Mouse (Mus musculus) stomach, embryonic 16.5 days (tissue): ENCODE data around the gene Scap. TPM values are rescaled to one million over a fixed set of nuclear protein-coding genes. Genes with fewer than 3 reads are reported as not detected.
A peak's percentile ranks its signal among the peaks of the same experiment; 100 is the strongest.

Source experiments
- ATAC-seq: fragments of 200-750 bp; cut with Nextera tagmentation; 2 replicates; pipeline ENCODE4 v1.8.0; 2017; ENCODE audit warnings: moderate number of reproducible peaks, moderate TSS enrichment; ENCODE audit not compliant: insufficient read depth, low FRiP score
- H3K27ac ChIP-seq: fragments of 300-500 bp; sonication (generic); 2 replicates; pipeline ENCODE4 v1.5.1; 2014; ENCODE audit warnings: low read length
- H3K27me3 ChIP-seq: fragments of 300-500 bp; sonication (generic); 2 replicates; pipeline ENCODE4 v1.6.1; 2014; ENCODE audit warnings: low read length, control low read depth, mixed read lengths; ENCODE audit not compliant: control insufficient read depth, insufficient read depth
- H3K36me3 ChIP-seq: fragments of 300-500 bp; sonication (generic); 2 replicates; pipeline ENCODE4 v1.6.1; 2014; ENCODE audit warnings: low read length; ENCODE audit not compliant: control insufficient read depth, insufficient read depth
- H3K4me1 ChIP-seq: fragments of 300-500 bp; sonication (generic); 2 replicates; pipeline ENCODE4 v1.6.1; 2014; ENCODE audit warnings: low read length, control low read depth, mixed read lengths; ENCODE audit not compliant: control insufficient read depth, insufficient read depth
- H3K4me2 ChIP-seq: fragments of 300-500 bp; sonication (generic); 2 replicates; pipeline ENCODE4 v1.6.1; 2014; ENCODE audit warnings: low read depth, low read length, mixed read lengths
- H3K4me3 ChIP-seq: fragments of 300-500 bp; sonication (generic); replicated peaks from 2 replicates; pipeline ENCODE4 v1.5.1; 2014; ENCODE audit warnings: mild to moderate bottlenecking, low read length
- H3K9ac ChIP-seq: fragments of 300-500 bp; sonication (generic); 2 replicates; pipeline ENCODE4 v1.6.1; 2014; ENCODE audit warnings: low read length
- H3K9me3 ChIP-seq: fragments of 300-500 bp; sonication (generic); replicated peaks from 2 replicates; pipeline ENCODE4 v1.6.1; 2016; ENCODE audit warnings: low read length, control low read depth; ENCODE audit not compliant: control insufficient read depth
- WGBS: fragments of 180-500 bp; shearing (Covaris S2); extraction: QIAGEN DNeasy Blood & Tissue Kit; methylation state at CpG from one replicate; pipeline ENCODE4 v1.1.7; 2014; 5-methylcytosine and 5-hydroxymethylcytosine counted together
- polyA plus RNA-seq: library from polyadenylated mRNA; unstranded; fragments of >200 nt; fragmentation: Nextera tagmentation; extraction: Ambion mirVana; gene quantifications from 2 replicates; pipeline ENCODE4 v1.2.1, GENCODE M21; 2015

Gene Scap
- polyA plus RNA-seq, 1 experiment from 2014 or later: 36.1 TPM

DNA sequence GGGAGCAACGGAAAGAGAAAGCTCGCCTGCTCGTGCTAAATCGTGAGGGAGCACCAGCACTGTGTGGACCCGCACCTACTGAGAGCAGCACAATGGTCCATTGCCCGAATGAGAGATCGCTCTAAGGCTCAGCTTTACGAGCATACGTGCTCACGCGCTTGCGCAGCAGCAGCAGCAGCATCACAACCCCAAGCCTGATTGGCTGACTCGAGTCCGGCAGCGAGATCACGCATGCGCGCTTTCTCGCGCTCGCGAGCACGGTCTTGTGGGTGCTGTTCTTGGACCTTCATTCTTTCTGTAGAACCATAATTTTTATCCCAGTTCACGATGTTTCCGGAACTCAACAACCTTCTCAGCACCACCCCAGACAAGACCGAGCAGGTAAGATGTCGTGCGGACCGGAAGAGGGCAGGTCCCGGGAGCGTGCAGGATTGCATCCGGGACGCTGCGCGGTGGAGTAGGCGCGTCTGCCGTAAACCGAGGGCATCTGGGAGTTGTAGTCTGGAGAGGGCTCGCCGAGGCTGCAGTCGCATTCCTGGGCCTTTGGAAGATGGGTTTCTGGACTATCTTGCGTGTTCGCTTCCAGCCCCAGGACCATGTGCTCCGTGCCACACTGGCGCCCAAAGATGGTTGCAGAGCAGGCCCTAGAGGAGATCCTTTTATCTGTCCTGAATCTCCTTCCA lies 28.0 kb upstream of the Scap start, which contains the start of gene Elp6:
Elp6 (plus strand) TSS at position 205 of the 683 bp plus-strand sequence.
- ATAC-seq: peak; percentile 98
- Histone ChIP-seq H3K9ac (peak within 1 kb of the TSS; percentile 85), H3K36me3 (no peaks in the 10 kb centered on the region), H3K27me3 (no peaks in the 10 kb centered on the region), H3K4me2 (peak within 1 kb of the TSS; percentile 71), H3K9me3 (0 out of 2 replicates have a peak, but pooled peaks cover 5% of the 10 kb centered on the region), H3K4me1 (peaks cover 9% of the 10 kb centered on the region; the same call in 1 of the 2 replicates), H3K4me3 (peak within 1 kb of the TSS; percentile 66), H3K27ac (peak within 1 kb of the TSS; percentile 82)
- WGBS: under 1% methylated on average over 46 of the region's 46 CpGs

DNA sequence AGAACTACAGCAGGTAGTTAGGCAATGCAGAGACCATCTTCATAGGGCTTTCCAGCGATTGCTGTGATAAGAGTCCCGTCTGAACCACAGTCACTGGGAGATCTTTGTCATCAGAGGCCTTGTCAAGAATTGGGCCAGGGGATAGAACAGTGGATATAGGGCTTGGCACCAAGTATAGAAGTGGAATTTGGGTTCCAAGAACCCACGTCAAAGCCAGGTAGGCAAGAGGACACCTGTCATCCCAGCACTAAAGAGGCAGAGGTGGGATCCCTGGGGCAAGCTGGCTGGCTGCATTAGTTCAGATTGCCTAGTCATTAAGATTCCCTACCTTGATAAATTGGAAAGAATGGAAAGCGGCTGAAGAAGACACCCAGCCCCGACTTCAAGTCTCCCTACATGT lies 26.7 kb upstream of the Scap start:
- no peak for ATAC-seq
- Histone ChIP-seq H3K9ac (no peak overlapping the region), H3K27me3 (no peaks in the 10 kb centered on the region), H3K9me3 (0 out of 2 replicates have a peak, but pooled peaks cover 5% of the 10 kb centered on the region), H3K36me3 (0 out of 2 replicates have a peak, but pooled peaks cover 2% of the 10 kb centered on the region), H3K4me1 (peaks cover 9% of the 10 kb centered on the region; the same call in 1 of the 2 replicates), H3K4me2 (peak overlapping the region; percentile 71; the same call in 1 of the 2 replicates), H3K27ac (no peak overlapping the region), H3K4me3 (no peak overlapping the region)
- WGBS: 90% methylated on average over 5 of the region's 5 CpGs

DNA sequence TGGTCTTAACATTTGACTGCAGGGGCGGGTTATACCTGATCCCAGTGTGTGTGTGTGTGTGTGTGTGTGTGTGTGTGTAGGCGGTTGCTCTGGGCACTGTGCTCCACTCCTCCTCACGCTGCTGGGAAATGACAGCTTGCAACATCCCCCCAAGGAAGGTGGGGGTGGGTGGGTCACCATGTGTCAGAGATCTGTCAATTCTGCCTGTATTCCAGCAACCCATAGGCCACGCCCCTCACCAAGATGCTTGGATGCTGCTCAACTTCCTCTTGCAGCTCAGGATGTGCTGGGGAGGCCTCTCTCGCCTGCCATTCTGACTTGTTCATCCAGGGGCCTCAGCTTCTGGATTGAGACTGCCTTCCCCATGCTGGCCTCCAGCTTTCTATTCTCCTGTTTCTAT lies 18.4 kb upstream of the Scap start:
- Histone ChIP-seq H3K9ac (no peak overlapping the region), H3K9me3 (no peaks in the 10 kb centered on the region), H3K4me2 (no peak overlapping the region), H3K4me1 (no peaks in the 10 kb centered on the region), H3K27me3 (no peaks in the 10 kb centered on the region), H3K36me3 (0 out of 2 replicates have a peak, but pooled peaks cover 10% of the 10 kb centered on the region), H3K27ac (no peak overlapping the region), H3K4me3 (no peak overlapping the region)
- 79% methylated on average over 5 of the region's 5 CpGs for WGBS
- ATAC-seq: no peak

DNA sequence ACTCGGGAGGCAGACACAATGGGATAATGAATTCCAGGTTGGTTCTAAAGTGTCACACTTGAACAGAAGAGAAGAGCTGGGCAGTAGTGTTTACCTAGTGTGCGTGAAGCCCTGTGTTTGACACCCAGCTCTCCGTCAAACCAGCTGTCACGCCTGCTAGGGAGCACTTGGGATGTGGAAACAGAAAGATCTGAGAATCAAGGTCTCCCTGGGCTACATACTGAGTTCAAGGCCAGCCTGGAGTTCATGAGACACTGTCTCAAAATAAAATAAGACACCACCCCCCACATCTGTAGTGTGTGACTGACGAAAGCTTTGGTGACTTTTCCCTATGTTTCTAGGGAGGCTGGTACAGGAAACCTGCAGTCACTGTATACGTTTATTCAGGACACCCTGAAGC lies 17.7 kb upstream of the Scap start:
- Histone ChIP-seq H3K27me3 (no peaks in the 10 kb centered on the region), H3K9ac (no peak overlapping the region), H3K9me3 (no peaks in the 10 kb centered on the region), H3K4me1 (no peaks in the 10 kb centered on the region), H3K4me3 (no peak overlapping the region), H3K36me3 (0 out of 2 replicates have a peak, but pooled peaks cover 10% of the 10 kb centered on the region), H3K4me2 (no peak overlapping the region), H3K27ac (no peak overlapping the region)
- ATAC-seq: no peak
- 88% methylated on average over 6 of the region's 6 CpGs for WGBS

DNA sequence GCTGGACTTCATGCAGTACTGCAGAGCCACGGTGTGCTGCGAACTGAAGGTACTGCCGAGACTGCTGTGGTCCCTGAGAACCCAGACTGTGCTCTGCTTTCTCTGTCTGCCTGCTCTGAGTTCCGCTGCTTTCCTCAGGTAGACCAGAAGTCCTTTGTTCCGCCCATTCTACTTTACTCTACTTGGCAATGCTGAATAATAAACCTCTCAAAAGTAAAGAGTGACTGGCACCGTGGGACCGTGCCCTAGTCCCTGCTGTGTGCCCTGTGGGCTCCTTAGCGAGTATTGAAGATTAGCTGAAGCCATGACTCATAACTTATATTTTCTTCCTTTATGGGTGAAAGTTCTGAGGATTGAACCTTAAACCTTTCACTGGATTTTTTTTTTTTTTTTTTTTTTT lies 17.2 kb upstream of the Scap start:
- Histone ChIP-seq H3K9me3 (no peaks in the 10 kb centered on the region), H3K27ac (no peak overlapping the region), H3K36me3 (0 out of 2 replicates have a peak, but pooled peaks cover 10% of the 10 kb centered on the region), H3K4me2 (no peak overlapping the region), H3K27me3 (no peaks in the 10 kb centered on the region), H3K4me1 (no peaks in the 10 kb centered on the region), H3K9ac (no peak overlapping the region), H3K4me3 (no peak overlapping the region)
- no peak for ATAC-seq
- WGBS: 88% methylated on average over 8 of the region's 8 CpGs

DNA sequence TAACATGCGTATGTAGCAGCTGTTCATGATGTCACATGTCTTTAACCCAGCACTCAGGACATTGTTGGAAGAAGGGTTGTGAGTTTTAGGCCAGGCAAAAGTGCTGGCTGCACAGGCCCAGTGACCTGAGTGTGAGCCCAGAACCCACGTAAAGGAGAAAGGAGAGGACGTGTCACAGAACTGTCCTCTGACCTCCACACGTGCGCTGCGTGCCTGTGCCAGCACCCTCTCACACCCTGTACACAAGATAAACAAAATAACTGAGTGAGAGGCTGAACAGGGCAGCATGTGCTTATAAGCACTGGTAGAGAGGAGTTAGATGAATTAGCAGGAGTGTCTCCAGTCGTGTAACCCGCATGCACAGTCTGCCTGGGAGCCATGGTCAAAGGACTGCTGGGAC lies 16.6 kb upstream of the Scap start:
- ATAC-seq: no peak
- Histone ChIP-seq H3K9ac (no peak overlapping the region), H3K36me3 (peaks cover 12% of the 10 kb centered on the region), H3K4me2 (no peak overlapping the region), H3K4me1 (no peaks in the 10 kb centered on the region), H3K27me3 (no peaks in the 10 kb centered on the region), H3K4me3 (no peak overlapping the region), H3K27ac (no peak overlapping the region), H3K9me3 (no peaks in the 10 kb centered on the region)
- 90% methylated on average over 8 of the region's 8 CpGs for WGBS

DNA sequence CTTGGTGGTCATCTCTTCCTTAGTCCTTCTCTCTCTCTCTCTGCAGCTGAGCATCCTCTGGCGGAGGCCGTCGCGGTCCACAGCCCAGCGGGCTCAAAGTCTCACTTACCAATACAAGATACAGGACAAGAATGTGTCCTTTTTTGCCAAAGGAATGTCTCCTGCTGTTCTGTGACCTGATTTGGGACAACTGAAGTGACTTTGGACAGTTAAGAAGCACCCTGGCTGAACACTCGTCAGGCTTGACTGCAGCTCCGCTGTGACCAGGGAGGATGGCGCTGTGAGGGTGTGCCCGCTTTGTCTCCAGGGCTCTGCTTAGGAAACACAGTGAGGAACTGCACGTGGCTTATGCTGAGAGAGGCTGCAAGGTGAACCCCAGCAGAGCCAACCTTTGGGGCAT lies 12.3 kb upstream of the Scap start:
- Histone ChIP-seq H3K27me3 (no peaks in the 10 kb centered on the region), H3K9ac (no peak overlapping the region), H3K4me3 (no peak overlapping the region), H3K36me3 (peaks cover 6% of the 10 kb centered on the region), H3K4me2 (no peak overlapping the region), H3K4me1 (no peaks in the 10 kb centered on the region), H3K9me3 (no peaks in the 10 kb centered on the region), H3K27ac (no peak overlapping the region)
- 95% methylated on average over 10 of the region's 10 CpGs for WGBS
- ATAC-seq: no peak

DNA sequence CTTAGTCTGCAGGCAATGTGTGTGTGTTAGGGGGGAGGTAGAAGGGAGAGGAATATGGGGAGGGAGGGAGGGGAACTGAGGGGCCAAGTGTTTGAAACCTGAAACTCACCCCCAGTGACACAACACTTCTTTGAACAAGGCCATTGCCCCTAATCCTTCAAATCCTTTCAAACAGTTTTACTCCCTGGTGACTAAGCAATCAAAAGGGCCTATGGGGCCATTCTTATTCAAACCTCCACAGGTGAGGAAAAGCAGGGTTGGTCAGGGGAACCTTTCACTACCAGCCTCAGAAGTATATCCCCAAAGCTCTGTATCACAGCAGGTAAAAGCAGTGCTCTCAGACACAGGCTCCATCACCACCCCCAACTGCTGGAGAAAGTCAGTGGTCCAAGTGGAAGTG lies 10.1 kb upstream of the Scap start:
- Histone ChIP-seq H3K9me3 (no peaks in the 10 kb centered on the region), H3K27ac (no peak overlapping the region), H3K4me2 (no peak overlapping the region), H3K9ac (no peak overlapping the region), H3K4me1 (no peaks in the 10 kb centered on the region), H3K27me3 (no peaks in the 10 kb centered on the region), H3K36me3 (peaks cover 6% of the 10 kb centered on the region), H3K4me3 (no peak overlapping the region)
- ATAC-seq: no peak

DNA sequence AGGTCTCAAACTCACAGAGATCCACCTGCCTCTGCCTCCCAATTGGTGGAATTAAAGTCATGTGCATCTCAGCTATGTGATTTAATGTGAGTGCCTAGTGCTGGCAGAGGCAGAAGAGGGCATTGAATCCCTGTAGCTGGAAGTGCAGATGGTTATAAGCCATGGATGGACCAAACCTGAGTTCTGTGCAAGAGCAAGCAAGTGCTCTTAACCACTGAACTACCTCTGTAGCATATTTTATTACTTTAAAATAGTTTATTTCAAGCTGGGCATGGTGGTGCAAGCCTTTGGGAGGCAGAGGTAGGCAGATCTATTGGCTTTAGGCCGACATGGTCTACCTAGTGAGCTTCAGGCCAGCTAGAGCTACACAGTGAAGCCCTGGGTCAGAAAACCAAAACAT lies 8.9 kb upstream of the Scap start:
- Histone ChIP-seq H3K4me3 (no peak overlapping the region), H3K27me3 (no peaks in the 10 kb centered on the region), H3K4me2 (no peak overlapping the region), H3K9me3 (no peaks in the 10 kb centered on the region), H3K36me3 (peaks cover 6% of the 10 kb centered on the region), H3K27ac (no peak overlapping the region), H3K4me1 (no peaks in the 10 kb centered on the region), H3K9ac (no peak overlapping the region)
- no peak for ATAC-seq
- 76% methylated on average over 1 of the region's 1 CpGs for WGBS
